Mouse (Mus musculus) bone marrow macrophage, adult 2 months (primary cell): ENCODE results near the gene Nup188.

Experiments
- CTCF ChIP-seq: IDR thresholded peaks from 2 replicates; pipeline ENCODE4 v1.5.1; 2012; ENCODE audit warnings: low read depth, mild to moderate bottlenecking, low read length, moderate library complexity
- POLR2A ChIP-seq: IDR thresholded peaks from 2 replicates; pipeline ENCODE4 v1.6.1; 2012; ENCODE audit warnings: mild to moderate bottlenecking, low read depth, low read length, borderline replicate concordance

GRCm38 (mm10) chr2:30270134-30270533 lies 16.1 kb upstream of the Nup188 start:
- TF ChIP-seq CTCF = no peak
- TF ChIP-seq POLR2A = no peak
